39 mouse cellular contexts compared by ENCODE assay signal in genomic region chr5:123511426-123511825, GRCm38 (mm10). TPM values are rescaled to one million over a fixed set of nuclear protein-coding genes. Genes with fewer than 3 reads are reported as not detected.
"Had no signal": no experiment of that assay in that cellular context is flagged by ENCODE, and none has a peak within 500 bp of the region (broad histone marks: within the 10 kb centered on the region; RNA-seq: fewer than 3 reads in every experiment).

No protein-coding gene starts in this region.

RNA-seq across cellular contexts. Expression of gene B3gnt4, which starts 1.2 kb away (rescaled TPM):
- total RNA-seq: liver, adult 2 months; megakaryocyte, adult 5-6 weeks; monocyte, adult 5-6 weeks had no signal
- polyA plus RNA-seq: liver, adult 2 months; liver, embryonic 12.5 days; liver, embryonic 14.5 days; liver, embryonic 15.5 days; liver, postnatal 0 days; macrophage had no signal

RNA-seq across cellular contexts. Expression of gene Gm49027, which starts 13.9 kb away (rescaled TPM):
- total RNA-seq: liver, adult 2 months; megakaryocyte-erythroid progenitor cell, adult 5-6 weeks; monocyte, adult 5-6 weeks had no signal
- polyA plus RNA-seq: limb, embryonic 10.5 days; limb, embryonic 13.5 days; liver, postnatal 0 days; macrophage; midbrain, embryonic 10.5 days; myocyte had no signal

RNA-seq across cellular contexts. Expression of gene Il31, which starts 22.1 kb away (rescaled TPM):
- total RNA-seq: left cerebral cortex, postnatal 10 days; left cerebral cortex, postnatal 14 days; left cerebral cortex, postnatal 25 days; left cerebral cortex, postnatal 36 days; left cerebral cortex, postnatal 4 days; liver, adult 2 months; megakaryocyte progenitor cell, adult 5-6 weeks; megakaryocyte, adult 5-6 weeks; megakaryocyte-erythroid progenitor cell, adult 5-6 weeks; midbrain, postnatal 0 days; monocyte, adult 5-6 weeks had no signal
- polyA plus RNA-seq: limb, embryonic 10.5 days; limb, embryonic 11.5 days; limb, embryonic 12.5 days; limb, embryonic 13.5 days; limb, embryonic 14.5 days; limb, embryonic 15.5 days; liver, adult 2 months; liver, embryonic 11.5 days; liver, embryonic 12.5 days; liver, embryonic 13.5 days; liver, embryonic 14.5 days; liver, embryonic 16.5 days; liver, postnatal 0 days; lung, adult 2 months; lung, embryonic 14.5 days; lung, embryonic 15.5 days; lung, embryonic 16.5 days; lung, postnatal 0 days; macrophage; midbrain, embryonic 10.5 days; midbrain, embryonic 12.5 days; midbrain, embryonic 13.5 days; midbrain, embryonic 14.5 days; midbrain, embryonic 15.5 days; midbrain, embryonic 16.5 days; midbrain, postnatal 0 days; myocyte; neural tube, embryonic 11.5 days; neural tube, embryonic 12.5 days had no signal

RNA-seq across cellular contexts. Expression of gene Lrrc43, which starts 22.3 kb away (rescaled TPM):
- total RNA-seq: liver, adult 2 months; megakaryocyte progenitor cell, adult 5-6 weeks; megakaryocyte, adult 5-6 weeks; megakaryocyte-erythroid progenitor cell, adult 5-6 weeks had no signal
- polyA plus RNA-seq: limb, embryonic 10.5 days; limb, embryonic 11.5 days; limb, embryonic 12.5 days; limb, embryonic 13.5 days; limb, embryonic 14.5 days; limb, embryonic 15.5 days; liver, adult 2 months; liver, embryonic 11.5 days; liver, embryonic 12.5 days; liver, embryonic 13.5 days; liver, embryonic 14.5 days; liver, embryonic 15.5 days; liver, embryonic 16.5 days; liver, postnatal 0 days; lung, embryonic 14.5 days; macrophage; midbrain, embryonic 10.5 days; myocyte; neural tube, embryonic 11.5 days; neural tube, embryonic 12.5 days had no signal
